In the genomic region with DNA sequence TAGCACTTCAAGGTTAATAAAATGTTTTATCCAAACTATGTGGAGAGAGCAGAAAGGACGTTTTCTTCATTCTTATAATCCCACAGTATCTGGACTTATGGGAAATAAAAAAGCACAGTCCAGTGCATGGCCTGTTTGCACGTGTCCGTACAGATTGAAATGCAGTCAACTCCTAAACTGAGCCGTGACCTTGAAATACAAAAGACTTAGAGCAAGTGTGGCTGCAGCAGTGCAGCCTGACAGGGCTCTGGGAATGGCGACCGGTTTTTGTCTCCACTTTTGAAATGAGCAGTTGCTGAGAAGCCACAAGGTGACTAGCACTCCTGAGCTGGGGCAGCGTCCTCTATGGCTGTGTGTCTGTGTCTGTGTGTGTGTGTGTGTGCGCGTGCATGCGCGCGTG, we compare ENCODE assay signal across 11 mouse cellular contexts.
"Had no signal": no experiment of that assay in that cellular context is flagged by ENCODE, and none has a peak within 500 bp of the region (broad histone marks: within the 10 kb centered on the region; RNA-seq: fewer than 3 reads in every experiment).

No protein-coding gene starts in this region.

- ATAC-seq: midbrain, embryonic 16.5 days had no signal

- H3K4me3 ChIP-seq: limb, embryonic 13.5 days; midbrain, embryonic 12.5 days; stomach, embryonic 15.5 days had no signal

- H3K27me3 ChIP-seq: limb, embryonic 13.5 days; midbrain, embryonic 12.5 days; stomach, embryonic 15.5 days had no signal

- DNase-seq: kidney, postnatal 14 days; left cerebral cortex, postnatal 4 days; lung, embryonic 14.5 days; lung, postnatal 10 days; right cerebral cortex, postnatal 14 days; thymus, postnatal 4 days had no signal

- H3K4me2 ChIP-seq: limb, embryonic 13.5 days; liver, embryonic 11.5 days; lung, embryonic 14.5 days; midbrain, embryonic 12.5 days; stomach, embryonic 15.5 days had no signal

- H3K27ac ChIP-seq: limb, embryonic 13.5 days; midbrain, embryonic 12.5 days; stomach, embryonic 15.5 days had no signal

- H3K9me3 ChIP-seq: limb, embryonic 13.5 days; midbrain, embryonic 12.5 days; stomach, embryonic 15.5 days had no signal

- H3K9ac ChIP-seq: limb, embryonic 13.5 days; lung, embryonic 14.5 days; midbrain, embryonic 12.5 days; stomach, embryonic 15.5 days had no signal

- H3K4me1 ChIP-seq: midbrain, embryonic 12.5 days had no signal
